Mouse (Mus musculus) E14TG2a.4 (cell line): Measurements from ENCODE around the gene Gpatch3.

Source experiments
- H3K27me3 ChIP-seq: 2 replicates; pipeline ENCODE4 v1.6.1; 2014; ENCODE audit warnings: low read length, control low read depth; ENCODE audit not compliant: insufficient read depth
- H3K36me3 ChIP-seq: 2 replicates; pipeline ENCODE4 v1.6.1; 2014; ENCODE audit warnings: low read length, control low read depth; ENCODE audit not compliant: insufficient read depth
- H3K4me1 ChIP-seq: replicated peaks from 2 replicates; pipeline ENCODE4 v1.6.1; 2014; ENCODE audit warnings: low read depth, low read length, control low read depth
- H3K4me3 ChIP-seq: replicated peaks from 2 replicates; pipeline ENCODE4 v1.5.1; 2014; ENCODE audit warnings: mild to moderate bottlenecking, low read length
- H3K9me3 ChIP-seq: 2 replicates; pipeline ENCODE4 v1.6.1; 2014; ENCODE audit warnings: low read length, control low read depth
- CTCF ChIP-seq: conservative IDR thresholded peaks from 2 replicates; pipeline ENCODE4 v1.5.1; 2014; ENCODE audit warnings: low read length
- NANOG ChIP-seq: IDR thresholded peaks from 2 replicates; pipeline ENCODE4 v1.6.1; 2014; ENCODE audit warnings: borderline replicate concordance, low read length, mixed read lengths
- POU5F1 ChIP-seq: IDR thresholded peaks from 2 replicates; pipeline ENCODE4 v1.6.1; 2014; ENCODE audit warnings: low read length, borderline replicate concordance

Gpatch3 gene

GRCm38 (mm10) chr4:133599571-133600073, 25.1 kb downstream of the Gpatch3 start:
- H3K27me3 ChIP-seq: peaks cover 2% of the 10 kb centered on the region; the same call in 1 of the 2 replicates
- TF ChIP-seq CTCF (no peak), NANOG (no peak)
- H3K9me3 ChIP-seq: no peaks in the 10 kb centered on the region
- H3K36me3 ChIP-seq: peaks cover 19% of the 10 kb centered on the region
- peak overlapping the region; percentile 78 for H3K4me3 ChIP-seq
- peaks cover 84% of the 10 kb centered on the region for H3K4me1 ChIP-seq

- Histone ChIP-seq H3K36me3 (peaks cover 26% of the 10 kb centered on the region), H3K4me1 (peaks cover 84% of the 10 kb centered on the region), H3K4me3 (peak overlapping the region; percentile 78), H3K9me3 (no peaks in the 10 kb centered on the region), H3K27me3 (peaks cover 2% of the 10 kb centered on the region; the same call in 1 of the 2 replicates)
- no peak for TF ChIP-seq CTCF
- no peak for TF ChIP-seq NANOG
- no peak for TF ChIP-seq POU5F1
These were observed 25.8 kb downstream of the Gpatch3 start for GRCm38 (mm10) chr4:133600306-133600705.

DNA sequence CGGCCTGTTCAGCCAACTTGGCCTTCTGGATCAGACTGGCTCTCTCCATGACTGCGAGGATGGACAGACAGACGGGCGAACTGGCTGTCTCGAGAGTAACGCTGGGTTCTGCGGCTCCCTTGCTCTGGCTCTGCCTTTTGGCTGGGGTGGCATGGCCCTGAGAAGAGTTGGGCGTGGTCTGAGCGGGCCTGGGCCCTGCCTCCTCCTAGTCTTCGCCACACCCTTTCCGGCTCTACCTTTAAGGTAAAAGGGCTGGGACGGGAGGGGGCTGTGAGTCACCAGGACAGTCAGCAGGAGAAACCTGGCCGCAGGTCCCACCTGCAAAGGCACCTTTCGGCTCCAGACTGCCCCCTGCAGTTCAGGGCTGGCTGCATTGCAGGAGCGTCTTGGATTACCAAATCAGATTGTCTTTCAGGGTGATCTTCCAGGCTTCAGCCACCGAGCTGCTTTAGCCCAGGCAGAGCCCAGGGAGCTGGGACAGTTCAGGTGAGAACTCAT, 27.2 kb downstream of the Gpatch3 start, which contains the start of gene Sfn:
Sfn (minus strand) TSS at position 448 of the 498 bp plus-strand sequence.
- Histone ChIP-seq H3K36me3 (peaks cover 40% of the 10 kb centered on the region), H3K27me3 (peaks cover 2% of the 10 kb centered on the region; the same call in 1 of the 2 replicates), H3K4me3 (peak within 1 kb of the TSS; percentile 74), H3K9me3 (no peaks in the 10 kb centered on the region), H3K4me1 (peaks cover 87% of the 10 kb centered on the region)
- TF ChIP-seq CTCF (peak; percentile 52), NANOG (no peak), POU5F1 (no peak)

- peaks cover 88% of the 10 kb centered on the region for H3K4me1 ChIP-seq
- TF ChIP-seq POU5F1 (no peak), NANOG (no peak), CTCF (no peak)
These were observed 28.5 kb downstream of the Gpatch3 start for GRCm38 (mm10) chr4:133603056-133603455.

DNA sequence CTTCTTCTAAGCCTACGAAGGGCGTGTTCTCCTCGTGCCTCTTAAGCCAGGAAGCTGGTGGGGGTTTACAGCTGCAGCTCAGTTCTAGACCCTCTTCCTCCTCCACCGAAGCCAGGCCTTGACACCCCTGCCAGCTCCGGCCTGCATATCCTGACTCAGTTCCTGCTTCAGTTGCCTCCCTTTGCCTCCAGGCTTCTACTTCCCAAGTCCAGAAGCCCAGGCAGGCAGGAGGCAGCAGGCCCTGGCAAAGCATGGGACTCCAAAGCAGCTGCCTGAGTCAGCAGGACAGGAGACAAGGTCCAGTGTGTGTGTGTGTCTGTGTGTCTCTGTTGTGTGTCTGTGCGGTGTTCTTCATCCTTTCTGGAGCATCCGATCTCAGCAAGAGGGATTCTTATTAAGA, 29.6 kb downstream of the Gpatch3 start:
- Histone ChIP-seq H3K27me3 (peaks cover 2% of the 10 kb centered on the region; the same call in 1 of the 2 replicates), H3K9me3 (no peaks in the 10 kb centered on the region), H3K36me3 (peaks cover 63% of the 10 kb centered on the region), H3K4me1 (peaks cover 84% of the 10 kb centered on the region), H3K4me3 (peak overlapping the region; percentile 32; the same call in 1 of the 2 replicates)
- no peak for TF ChIP-seq POU5F1
- TF ChIP-seq CTCF: no peak
- no peak for TF ChIP-seq NANOG

More at GRCm38 (mm10) chr4:133603056-133603455, 28.5 kb downstream of the Gpatch3 start:
- H3K9me3 ChIP-seq: no peaks in the 10 kb centered on the region
- H3K36me3 ChIP-seq: peaks cover 53% of the 10 kb centered on the region
- H3K4me3 ChIP-seq: peak overlapping the region; percentile 74; the same call in 1 of the 2 replicates
- H3K27me3 ChIP-seq: peaks cover 2% of the 10 kb centered on the region; the same call in 1 of the 2 replicates

DNA sequence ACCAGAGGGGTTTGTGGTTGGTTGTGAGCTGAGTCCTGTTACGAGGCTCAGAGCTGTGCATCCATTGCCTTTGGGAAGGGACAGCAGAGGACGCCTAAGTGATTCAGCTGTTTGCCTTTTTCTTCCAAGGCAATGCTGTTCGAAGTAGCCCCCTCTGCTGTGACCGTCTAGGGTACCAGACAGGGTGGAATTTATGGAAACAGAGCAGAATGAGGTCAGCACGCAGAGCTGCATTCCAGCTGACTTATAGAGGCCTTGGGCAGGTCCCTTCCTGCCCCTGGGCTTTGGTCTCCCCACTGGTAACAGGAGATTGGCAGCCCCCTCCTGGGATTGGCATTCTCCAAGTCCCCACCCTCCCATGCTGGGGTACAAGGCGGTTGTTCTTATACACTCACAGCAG, 30.3 kb downstream of the Gpatch3 start:
- no peak for TF ChIP-seq POU5F1
- no peak for TF ChIP-seq CTCF
- no peak for TF ChIP-seq NANOG

GRCm38 (mm10) chr4:133605330-133605729, 30.8 kb downstream of the Gpatch3 start:
- TF ChIP-seq POU5F1 (no peak), NANOG (no peak), CTCF (no peak)
- peaks cover 88% of the 10 kb centered on the region for H3K4me1 ChIP-seq
- peaks cover 2% of the 10 kb centered on the region; the same call in 1 of the 2 replicates for H3K27me3 ChIP-seq
- H3K4me3 ChIP-seq: peak overlapping the region; percentile 63
- peaks cover 74% of the 10 kb centered on the region for H3K36me3 ChIP-seq
- no peaks in the 10 kb centered on the region for H3K9me3 ChIP-seq

More for the DNA sequence above, 30.3 kb downstream of the Gpatch3 start:
- no peaks in the 10 kb centered on the region for H3K9me3 ChIP-seq
- H3K36me3 ChIP-seq: peaks cover 70% of the 10 kb centered on the region
- H3K4me3 ChIP-seq: peak overlapping the region; percentile 63; the same call in 1 of the 2 replicates
- peaks cover 2% of the 10 kb centered on the region; the same call in 1 of the 2 replicates for H3K27me3 ChIP-seq
- peaks cover 87% of the 10 kb centered on the region for H3K4me1 ChIP-seq

- no peaks in the 10 kb centered on the region for H3K9me3 ChIP-seq
- peaks cover 91% of the 10 kb centered on the region for H3K36me3 ChIP-seq
- peaks cover 89% of the 10 kb centered on the region for H3K4me1 ChIP-seq
- no peaks in the 10 kb centered on the region for H3K27me3 ChIP-seq
- TF ChIP-seq CTCF: no peak
- no peak for TF ChIP-seq POU5F1
- no peak for TF ChIP-seq NANOG
- 0 out of 2 replicates have a peak overlapping the region, but pooled peaks have one; percentile 23 for H3K4me3 ChIP-seq
These were observed 32.7 kb downstream of the Gpatch3 start for GRCm38 (mm10) chr4:133607284-133607683.

DNA sequence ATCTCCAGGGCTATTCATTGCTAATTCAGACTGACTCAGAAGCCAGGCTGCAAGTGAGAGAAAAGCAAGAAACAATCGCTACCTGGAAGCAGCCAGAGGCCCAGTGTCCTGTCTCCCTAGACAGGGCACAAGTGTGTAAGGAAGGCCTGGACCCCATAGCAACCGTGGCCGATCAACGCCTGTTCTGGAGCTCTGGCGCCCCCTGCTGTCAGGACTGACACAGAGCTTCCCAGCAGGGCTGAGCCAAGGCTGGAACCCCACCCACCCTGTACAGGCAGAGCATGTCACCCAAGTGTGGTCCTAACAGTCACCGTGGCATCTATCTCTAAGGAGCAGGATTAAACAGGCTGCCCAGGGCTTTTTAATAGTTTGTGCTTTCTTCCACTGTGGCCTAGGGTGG, 35.2 kb downstream of the Gpatch3 start:
- Histone ChIP-seq H3K4me3 (no peak overlapping the region), H3K9me3 (no peaks in the 10 kb centered on the region), H3K4me1 (peaks cover 89% of the 10 kb centered on the region), H3K36me3 (peaks cover 95% of the 10 kb centered on the region), H3K27me3 (no peaks in the 10 kb centered on the region)
- TF ChIP-seq CTCF (peak; percentile 79), NANOG (no peak)
